Mouse (Mus musculus) layer of hippocampus, adult 9-10 months (tissue): ENCODE measurements around the gene Kat2a.

Experiments
- DNase-seq: peaks from one replicate; pipeline ENCODE4 v3.0.0; 2022; ENCODE audit warnings: low spot score

Gene Kat2a

GRCm38 (mm10) chr11:100710528-100710927 lies 1.7 kb downstream of the Kat2a start:
- DNase-seq: no peak

GRCm38 (mm10) chr11:100709201-100709810 lies 3.0 kb downstream of the Kat2a start:
- DNase-seq: no peak

- DNase-seq: no peak
Observed at GRCm38 (mm10) chr11:100705095-100705747, 7.0 kb downstream of the Kat2a start.

GRCm38 (mm10) chr11:100703851-100704531 lies 8.3 kb downstream of the Kat2a start, which contains the start of gene Dhx58:
Gene Dhx58 (minus strand): TSS chr11:100704271.
- no peak for DNase-seq

DNA sequence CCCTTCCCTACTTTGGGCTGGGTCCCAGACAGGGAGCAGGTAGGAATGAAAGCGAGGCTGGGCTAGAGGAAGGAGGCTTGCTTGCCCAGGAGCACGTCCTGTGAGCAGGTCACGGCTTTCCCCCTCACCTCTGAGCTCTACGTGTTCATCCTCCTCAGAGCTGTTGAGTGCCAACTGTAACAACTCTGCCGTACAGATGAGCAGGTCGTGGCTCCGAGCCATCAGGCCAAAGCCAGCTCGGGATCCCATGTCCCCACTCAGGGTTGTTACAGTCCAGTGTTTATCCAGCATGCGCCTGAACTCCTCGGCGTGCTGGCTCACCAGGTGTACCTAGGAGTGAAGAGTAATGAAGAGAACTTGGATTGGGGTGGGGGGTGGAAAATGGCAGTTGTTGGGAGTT lies 8.9 kb downstream of the Kat2a start:
- DNase-seq: no peak

- DNase-seq: no peak
Observed at GRCm38 (mm10) chr11:100702906-100703305, 9.4 kb downstream of the Kat2a start.

GRCm38 (mm10) chr11:100702081-100702851 lies 10.0 kb downstream of the Kat2a start:
- DNase-seq: peak; percentile 75

- DNase-seq: no peak
Observed at GRCm38 (mm10) chr11:100701301-100701700, 11.0 kb downstream of the Kat2a start.

DNA sequence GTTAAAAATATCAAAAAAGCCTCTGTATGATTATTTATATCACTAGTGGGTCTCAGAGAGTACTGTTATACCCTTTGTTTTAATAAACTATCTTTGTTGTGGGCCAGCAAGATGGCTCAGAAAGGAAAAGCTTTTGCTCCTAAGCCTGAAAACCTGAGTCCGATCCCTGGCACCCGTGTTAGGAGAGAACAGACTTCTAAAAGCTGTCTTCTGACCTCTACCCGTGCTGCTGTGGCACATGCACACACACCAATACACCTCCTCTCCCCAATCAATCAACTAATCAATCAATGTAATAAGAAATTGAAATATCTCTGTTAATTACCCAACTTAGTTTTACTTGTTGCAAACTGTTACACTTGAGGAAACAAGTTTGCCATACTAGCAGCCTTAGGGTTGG lies 11.6 kb downstream of the Kat2a start:
- DNase-seq: no peak

- DNase-seq: no peak
Observed at GRCm38 (mm10) chr11:100697921-100698320, 14.3 kb downstream of the Kat2a start.

DNA sequence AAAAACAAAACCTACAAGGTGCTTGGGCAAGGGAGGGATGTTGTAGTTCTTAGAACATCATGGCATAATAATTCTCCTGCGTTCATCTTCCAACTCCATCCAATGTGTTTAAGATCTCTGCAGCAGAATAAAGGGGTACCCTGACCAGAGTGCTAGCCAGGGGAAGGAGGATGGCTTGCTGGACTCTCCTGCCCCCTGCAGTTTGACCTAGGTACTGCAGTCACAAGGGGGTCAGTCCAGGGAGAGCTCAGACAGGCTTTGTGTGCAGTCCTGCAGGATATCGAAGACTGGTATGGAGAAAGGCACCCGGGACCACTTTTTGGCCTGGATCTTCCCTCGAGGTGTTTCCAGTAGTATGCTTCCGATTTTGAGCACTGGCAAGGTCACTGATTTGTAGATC lies 17.3 kb downstream of the Kat2a start:
- DNase-seq: no peak

- no peak for DNase-seq
Observed at GRCm38 (mm10) chr11:100693154-100693553, 19.1 kb downstream of the Kat2a start.

DNA sequence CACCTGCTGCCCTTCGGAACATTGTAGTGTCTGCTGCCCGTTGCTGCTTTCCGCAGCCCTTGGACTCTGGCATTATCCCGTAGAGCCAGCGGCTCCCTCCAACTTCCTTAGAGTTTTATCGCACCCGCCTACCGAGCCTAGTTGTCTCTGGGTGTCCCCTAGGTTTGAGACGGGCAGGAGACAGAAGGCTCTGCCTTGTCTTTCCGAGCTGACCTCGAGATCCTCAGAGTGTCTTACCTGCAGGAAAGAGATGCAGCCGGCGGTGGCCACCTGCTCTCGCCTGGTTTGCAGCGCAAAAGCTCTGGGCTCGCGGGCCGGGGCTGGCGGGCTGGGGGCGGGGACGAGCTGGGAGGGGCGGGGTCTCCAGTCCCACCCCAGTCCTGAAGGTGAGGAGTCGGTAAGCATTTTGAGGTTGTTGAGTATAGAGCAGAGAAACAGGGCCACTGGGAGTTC lies 20.1 kb downstream of the Kat2a start, which contains the start of gene Zfp385c:
TSS of gene Zfp385c (minus strand) at position 292 of the 453 bp plus-strand sequence.
- no peak for DNase-seq

DNA sequence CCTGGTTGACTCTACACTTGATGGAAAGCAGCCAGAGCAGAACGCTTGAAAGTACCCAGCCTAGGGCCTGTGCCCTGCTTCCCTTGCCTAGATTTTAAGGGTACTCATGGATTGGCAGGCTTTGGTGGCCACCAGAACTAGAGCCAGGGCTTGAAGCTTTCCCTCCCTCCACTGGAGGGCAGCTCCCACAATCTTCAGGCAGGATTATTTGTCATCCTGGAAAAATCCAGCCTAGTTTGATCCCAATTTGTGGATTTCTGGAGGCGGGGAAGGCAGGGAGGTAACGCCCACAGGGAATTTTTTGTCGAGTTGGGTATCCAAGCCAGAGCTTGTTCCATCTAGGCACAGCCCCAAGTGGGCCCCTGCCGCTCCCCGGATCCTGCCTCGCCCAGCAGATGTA lies 21.9 kb downstream of the Kat2a start:
- no peak for DNase-seq

DNA sequence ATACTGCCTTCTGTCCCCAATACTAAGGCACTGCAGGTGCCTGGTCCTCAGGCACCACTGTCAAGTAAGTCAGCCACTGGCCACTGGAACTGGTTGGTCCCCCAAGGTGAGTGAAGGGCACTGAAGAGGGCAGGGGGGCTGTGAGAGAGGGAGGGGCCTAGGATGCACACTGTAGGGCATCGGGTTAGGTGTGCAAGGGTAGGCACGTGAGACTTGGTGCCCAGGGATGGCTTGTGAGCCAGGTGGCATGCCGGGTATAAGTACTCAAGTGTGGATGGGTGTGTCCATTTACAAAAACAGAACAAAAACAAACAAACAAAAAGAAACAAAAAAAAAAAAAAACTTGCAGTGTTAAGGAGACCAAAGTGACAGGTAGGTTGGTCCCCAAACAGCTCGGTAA lies 23.8 kb downstream of the Kat2a start:
- no peak for DNase-seq

DNA sequence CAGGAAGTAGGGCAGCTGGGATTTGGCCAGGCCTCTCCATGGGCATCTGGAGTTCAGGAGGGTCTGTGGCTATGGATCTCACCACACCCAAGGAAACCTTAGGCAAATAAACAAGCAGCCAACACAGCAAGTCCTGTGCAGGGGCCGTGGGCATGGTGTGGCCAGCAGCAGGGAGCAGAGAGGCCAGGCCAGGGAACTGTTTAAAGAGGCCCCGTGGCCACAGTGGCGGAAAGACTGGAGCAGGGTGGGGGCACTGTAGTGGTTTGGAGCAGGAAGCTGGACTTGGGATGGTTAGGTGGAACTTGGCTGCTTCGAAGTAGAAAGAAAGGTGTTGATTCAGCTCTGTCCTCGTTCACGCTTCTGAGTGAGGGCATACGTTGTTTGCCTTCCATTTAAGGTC lies 25.0 kb downstream of the Kat2a start:
- no peak for DNase-seq

DNA sequence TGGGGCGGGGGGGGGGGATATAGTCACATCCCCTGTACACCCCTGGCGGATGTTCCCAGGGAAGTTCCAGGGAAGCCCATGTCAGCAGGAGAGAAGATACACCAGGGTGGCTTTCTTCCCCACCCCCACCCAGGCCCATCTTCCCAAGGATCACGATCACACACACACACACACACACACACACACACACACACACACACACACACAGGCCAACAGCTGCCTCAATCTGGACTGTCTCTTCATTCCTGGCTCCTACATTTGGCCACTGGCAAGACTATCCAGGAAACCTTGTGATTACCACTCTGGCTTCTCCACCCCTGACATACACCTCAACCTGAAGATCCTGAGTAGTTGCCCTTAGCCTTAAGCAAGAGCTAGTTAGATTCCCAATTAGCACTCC lies 26.9 kb downstream of the Kat2a start:
- no peak for DNase-seq

- no peak for DNase-seq
Observed at GRCm38 (mm10) chr11:100684084-100684483, 28.2 kb downstream of the Kat2a start.

GRCm38 (mm10) chr11:100682526-100682925 lies 29.7 kb downstream of the Kat2a start:
- DNase-seq: no peak

DNA sequence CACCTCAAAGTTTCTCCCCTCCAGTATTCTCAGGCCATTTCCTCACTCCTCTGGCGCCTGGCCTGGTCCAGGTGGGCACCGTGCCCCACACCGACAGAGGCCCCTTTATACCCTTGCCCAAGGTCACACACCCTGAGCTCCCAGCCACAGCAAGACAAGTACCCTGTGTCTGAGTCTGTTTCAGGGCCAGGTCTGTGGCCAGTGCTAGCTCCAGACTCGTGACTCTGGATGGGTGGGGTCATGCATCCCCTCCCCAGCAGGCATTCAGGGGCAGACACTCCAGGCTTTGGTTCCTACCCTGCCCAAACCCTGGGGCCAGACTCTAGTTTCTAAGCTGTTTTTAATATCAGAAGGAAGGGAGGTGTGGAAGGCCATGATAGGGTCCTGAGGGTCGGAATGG lies 30.4 kb downstream of the Kat2a start:
- no peak for DNase-seq

DNA sequence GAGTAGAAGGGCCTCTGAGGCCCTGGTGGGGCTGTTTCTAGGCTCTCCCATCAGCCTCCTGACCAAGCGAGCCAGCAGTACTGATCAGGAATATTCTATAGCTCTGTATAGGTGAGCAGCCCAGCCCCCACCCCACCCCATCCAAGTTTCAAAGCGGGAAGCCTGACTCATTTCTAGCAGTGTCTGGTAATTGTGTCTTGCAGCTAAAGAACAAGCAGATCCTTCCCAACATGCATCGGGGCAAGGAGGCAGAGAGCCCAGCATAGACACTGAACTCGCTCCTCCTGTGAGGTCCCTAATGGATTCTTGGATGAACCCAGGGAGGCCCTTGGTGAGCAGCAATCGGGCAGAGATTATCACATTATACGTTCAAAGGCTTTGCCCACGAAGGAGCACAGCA lies 34.5 kb downstream of the Kat2a start:
- no peak for DNase-seq

DNA sequence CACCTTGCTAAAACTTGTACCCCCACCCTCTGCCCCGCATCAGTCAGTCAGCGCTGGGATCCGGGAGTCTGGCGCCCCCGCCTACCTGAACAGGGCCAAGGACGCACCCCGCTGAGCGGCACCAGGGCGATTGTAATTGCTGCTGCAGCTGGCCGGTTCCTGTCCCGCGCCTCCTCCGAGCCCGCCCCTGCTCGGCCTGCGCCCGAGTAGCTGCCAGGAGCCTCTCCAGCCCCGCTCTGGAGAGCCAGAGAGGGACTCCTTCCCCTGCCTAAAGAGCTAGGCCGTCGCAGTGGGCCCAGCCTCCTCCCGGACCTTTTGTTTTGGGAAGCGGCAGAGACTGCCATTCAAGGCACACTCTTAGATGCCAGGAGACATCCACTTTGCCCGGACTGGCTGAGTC lies 39.1 kb downstream of the Kat2a start:
- no peak for DNase-seq
